9 mouse cellular contexts compared by ENCODE assay signal in genomic region chr14:55879623-55880022, GRCm38 (mm10). TPM values are rescaled to one million over a fixed set of nuclear protein-coding genes. Genes with fewer than 3 reads are reported as not detected.
A peak's percentile ranks its signal among the peaks of the same experiment; 100 is the strongest.
DNase-seq lines count a peak whose midpoint lies in the region; ATAC-seq and TF ChIP-seq lines count a peak whose summit lies in the region.
"Had no signal": no experiment of that assay in that cellular context is flagged by ENCODE, and none has a peak within 500 bp of the region (broad histone marks: within the 10 kb centered on the region; RNA-seq: fewer than 3 reads in every experiment).

No protein-coding gene starts in this region.

- H3K4me1 ChIP-seq in forebrain, embryonic 13.5 days = peaks cover 10% of the 10 kb centered on the region

- no peak overlapping the region for H3ac ChIP-seq in C2C12 (ENCODE audit: control insufficient read depth, insufficient read length, low read depth)

- no peaks in the 10 kb centered on the region for H3K9me3 ChIP-seq in forebrain, embryonic 13.5 days (replicated peaks)
- H3K9me3 ChIP-seq: limb, embryonic 13.5 days had no signal

- H3K27ac ChIP-seq in gastrocnemius, adult 2 months = no peak overlapping the region
- H3K27ac ChIP-seq in forebrain, embryonic 13.5 days = no peak overlapping the region
- H3K27ac ChIP-seq: limb, embryonic 13.5 days had no signal

- H3K79me2 ChIP-seq in C2C12 (ENCODE audit: control insufficient read depth, insufficient read depth) = no peaks in the 10 kb centered on the region

- peak; percentile 52; the same call in 1 of the 2 replicates for ATAC-seq in forebrain, embryonic 13.5 days

- H3K4me3 ChIP-seq in gastrocnemius, adult 2 months = no peak overlapping the region
- no peak overlapping the region for H3K4me3 ChIP-seq in C2C12 (ENCODE audit: insufficient read depth, poor library complexity, severe bottlenecking)
- H3K4me3 ChIP-seq in forebrain, embryonic 13.5 days = no peak overlapping the region
- H3K4me3 ChIP-seq: limb, embryonic 13.5 days had no signal

- peak; percentile 67 for DNase-seq in gastrocnemius, adult 2 months
- no peak for DNase-seq in gastrocnemius, postnatal 36 days
- peak; percentile 80 to 88 for DNase-seq in adrenal gland, postnatal 36 days
- DNase-seq in kidney, postnatal 25 days = peak; percentile 87 to 92
- DNase-seq in lung, postnatal 10 days = peak; percentile 93
- peak; percentile 53 to 86 for DNase-seq in spleen, postnatal 10 days (ENCODE audit: low spot score in 2 of 2)

- intact Hi-C loops in gastrocnemius, adult 2 months (cut with DNase I) = no loop called here
- intact Hi-C loops in gastrocnemius, postnatal 36 days (cut with DNase I) = no loop called here

- no peaks in the 10 kb centered on the region for H3K36me3 ChIP-seq in C2C12 (ENCODE audit: control insufficient read depth, insufficient read depth)
- no peaks in the 10 kb centered on the region for H3K36me3 ChIP-seq in forebrain, embryonic 13.5 days (ENCODE audit: poor library complexity, severe bottlenecking)
- H3K36me3 ChIP-seq: limb, embryonic 13.5 days had no signal

- H3K79me3 ChIP-seq in C2C12 (ENCODE audit: low read depth) = no peaks in the 10 kb centered on the region

- no peaks in the 10 kb centered on the region for H3K27me3 ChIP-seq in C2C12 (ENCODE audit: control insufficient read depth, insufficient read depth, insufficient read length)
- H3K27me3 ChIP-seq in forebrain, embryonic 13.5 days = no peaks in the 10 kb centered on the region
- H3K27me3 ChIP-seq: limb, embryonic 13.5 days had no signal

- no peak overlapping the region for H3K9ac ChIP-seq in forebrain, embryonic 13.5 days
- H3K9ac ChIP-seq: limb, embryonic 13.5 days had no signal

- no peak overlapping the region for H3K4me2 ChIP-seq in forebrain, embryonic 13.5 days
- H3K4me2 ChIP-seq: limb, embryonic 13.5 days had no signal

- TF ChIP-seq CTCF in gastrocnemius, adult 2 months (IDR thresholded peaks at IDR 0.05) = peak; percentile 78
- TF ChIP-seq CTCF in C2C12 (IDR thresholded peaks at IDR 0.05; ENCODE audit: control insufficient read depth, insufficient read depth, insufficient read length) = peak; percentile 37

- WGBS in forebrain, embryonic 13.5 days = 32% methylated on average over 1 of the region's 1 CpGs

TF ChIP-seq in C2C12, 6 proteins besides CTCF, POLR2A, EP300 and RAD21:
- no peak for TF ChIP-seq USF1 (IDR thresholded peaks at IDR 0.05; ENCODE audit: low read depth)

RNA-seq across cellular contexts. Expression of gene Cbln3, which starts 4.6 kb away (rescaled TPM):
- not detected for total RNA-seq in gastrocnemius, adult 2 months (2021)
- not detected for total RNA-seq in gastrocnemius, postnatal 36 days (2021)
- 0.05 TPM for polyA plus RNA-seq in C2C12 (2012; fragmentation: generic; extraction: Trizol)
- total RNA-seq in adrenal gland, postnatal 36 days (2021) = under 1 TPM in 1 of 2 experiments, not detected in 1; 0.13 TPM
- polyA plus RNA-seq in forebrain, embryonic 13.5 days (2015; fragmentation: Nextera tagmentation; extraction: Ambion mirVana) = 0.08 and 0.18 TPM in 2 replicates

RNA-seq across cellular contexts. Expression of gene Khnyn, which starts 5.1 kb away (rescaled TPM):
- 1 to 10 TPM; 6.4 to 8.1 TPM for total RNA-seq in gastrocnemius, adult 2 months (2021)
- 1 to 10 TPM; 6.0 to 7.5 TPM for total RNA-seq in gastrocnemius, postnatal 36 days (2021)
- 3.6 TPM for polyA plus RNA-seq in C2C12 (2012; fragmentation: generic; extraction: Trizol)
- 10 to 100 TPM; 16.6 to 17.0 TPM for total RNA-seq in adrenal gland, postnatal 36 days (2021)
- polyA plus RNA-seq in forebrain, embryonic 13.5 days (2015; fragmentation: Nextera tagmentation; extraction: Ambion mirVana) = 9.6 and 10.8 TPM in 2 replicates

RNA-seq across cellular contexts. Expression of gene Sdr39u1, which starts 20.5 kb away (rescaled TPM):
- 100 to 1,000 TPM; 113 to 127 TPM for total RNA-seq in gastrocnemius, adult 2 months (2021)
- 100 to 1,000 TPM; 111 to 122 TPM for total RNA-seq in gastrocnemius, postnatal 36 days (2021)
- 4.7 TPM for polyA plus RNA-seq in C2C12 (2012; fragmentation: generic; extraction: Trizol)
- 10 to 100 TPM; 51.6 to 73.8 TPM for total RNA-seq in adrenal gland, postnatal 36 days (2021)
- 71.0 and 72.3 TPM in 2 replicates for polyA plus RNA-seq in forebrain, embryonic 13.5 days (2015; fragmentation: Nextera tagmentation; extraction: Ambion mirVana)

RNA-seq across cellular contexts. Expression of gene Nynrin, which starts 25.8 kb away (rescaled TPM):
- 1 to 10 TPM; 1.6 to 2.0 TPM for total RNA-seq in gastrocnemius, adult 2 months (2021)
- 1 to 10 TPM; 2.1 to 2.7 TPM for total RNA-seq in gastrocnemius, postnatal 36 days (2021)
- polyA plus RNA-seq in C2C12 (2012; fragmentation: generic; extraction: Trizol) = 0.13 TPM
- total RNA-seq in adrenal gland, postnatal 36 days (2021) = 10 to 100 TPM in 1 of 2 experiments, 1 to 10 TPM in 1; 9.4 to 10.7 TPM
- polyA plus RNA-seq in forebrain, embryonic 13.5 days (2015; fragmentation: Nextera tagmentation; extraction: Ambion mirVana) = 9.3 and 12.4 TPM in 2 replicates

RNA-seq across cellular contexts. Expression of gene Nfatc4, which starts 56.7 kb away (rescaled TPM):
- total RNA-seq in gastrocnemius, adult 2 months (2021) = 1 to 10 TPM; 3.4 to 3.8 TPM
- 1 to 10 TPM; 3.3 TPM for total RNA-seq in gastrocnemius, postnatal 36 days (2021)
- 1.2 TPM for polyA plus RNA-seq in C2C12 (2012; fragmentation: generic; extraction: Trizol)
- 10 to 100 TPM; 19.2 to 26.0 TPM for total RNA-seq in adrenal gland, postnatal 36 days (2021)
- 17.0 and 18.9 TPM in 2 replicates for polyA plus RNA-seq in forebrain, embryonic 13.5 days (2015; fragmentation: Nextera tagmentation; extraction: Ambion mirVana)

Comparison
In these comparisons a context has a peak if more than half of its experiments do, and no peak if none do; other contexts are left out.
1. DNase-seq: peak in gastrocnemius, adult 2 months (single experiment), adrenal gland, postnatal 36 days (2 of 2), kidney, postnatal 25 days (2 of 2), lung, postnatal 10 days (single experiment) and spleen, postnatal 10 days (2 of 2); none in gastrocnemius, postnatal 36 days (0 of 2).